Comparison of ENCODE assay signal across 9 mouse cellular contexts in genomic region chr9:89461190-89461589, GRCm38 (mm10).
DNase-seq lines count a peak whose midpoint lies in the region; ATAC-seq and TF ChIP-seq lines count a peak whose summit lies in the region.
"Had no signal": no experiment of that assay in that cellular context is flagged by ENCODE, and none has a peak within 500 bp of the region (broad histone marks: within the 10 kb centered on the region; RNA-seq: fewer than 3 reads in every experiment).

No protein-coding gene starts in this region.

- H3K27me3 ChIP-seq in forebrain, embryonic 10.5 days (ENCODE audit: poor library complexity, severe bottlenecking): no peaks in the 10 kb centered on the region
- no peaks in the 10 kb centered on the region for H3K27me3 ChIP-seq in forebrain, embryonic 16.5 days (replicated peaks; ENCODE audit: control insufficient read depth, insufficient read depth, low read length)
- H3K27me3 ChIP-seq in midbrain, embryonic 10.5 days (ENCODE audit: low read depth, poor library complexity, severe bottlenecking): no peaks in the 10 kb centered on the region
- no peaks in the 10 kb centered on the region for H3K27me3 ChIP-seq in midbrain, embryonic 15.5 days (replicated peaks)
- no peaks in the 10 kb centered on the region for H3K27me3 ChIP-seq in limb, embryonic 11.5 days (ENCODE audit: control insufficient read depth, insufficient read depth, low read length)
- no peaks in the 10 kb centered on the region for H3K27me3 ChIP-seq in stomach, postnatal 0 days (ENCODE audit: control insufficient read depth, insufficient read depth, low read length)
- H3K27me3 ChIP-seq: megakaryocyte, embryonic 14.5 days had no signal

- WGBS in forebrain, embryonic 10.5 days: 45% methylated on average over 5 of the region's 5 CpGs
- WGBS in forebrain, embryonic 16.5 days: 44% methylated on average over 5 of the region's 5 CpGs
- 43% methylated on average over 5 of the region's 5 CpGs for WGBS in midbrain, embryonic 10.5 days
- WGBS in midbrain, embryonic 15.5 days: 45% methylated on average over 5 of the region's 5 CpGs
- 39% methylated on average over 5 of the region's 5 CpGs for WGBS in limb, embryonic 11.5 days
- 18% methylated on average over 5 of the region's 5 CpGs for WGBS in stomach, postnatal 0 days

- TF ChIP-seq CTCF in stomach, postnatal 0 days (IDR thresholded peaks at IDR 0.05; ENCODE audit: low read depth): peak; percentile 73

- H3K4me3 ChIP-seq in forebrain, embryonic 10.5 days: no peak overlapping the region
- H3K4me3 ChIP-seq in forebrain, embryonic 16.5 days (replicated peaks; ENCODE audit: low read length): no peak overlapping the region
- no peak overlapping the region for H3K4me3 ChIP-seq in midbrain, embryonic 10.5 days
- no peak overlapping the region for H3K4me3 ChIP-seq in midbrain, embryonic 15.5 days
- H3K4me3 ChIP-seq in limb, embryonic 11.5 days (ENCODE audit: low read depth, low read length): no peak overlapping the region
- no peak overlapping the region for H3K4me3 ChIP-seq in stomach, postnatal 0 days (ENCODE audit: low read depth, low read length)
- H3K4me3 ChIP-seq: megakaryocyte, embryonic 14.5 days had no signal

- H3K4me2 ChIP-seq in forebrain, embryonic 16.5 days (ENCODE audit: low read length): no peak overlapping the region
- no peak overlapping the region for H3K4me2 ChIP-seq in midbrain, embryonic 15.5 days
- H3K4me2 ChIP-seq in limb, embryonic 11.5 days (ENCODE audit: low read depth, severe bottlenecking): no peak overlapping the region
- H3K4me2 ChIP-seq in stomach, postnatal 0 days (replicated peaks; ENCODE audit: low read depth): no peak overlapping the region

- no peaks in the 10 kb centered on the region for H3K4me1 ChIP-seq in forebrain, embryonic 10.5 days
- H3K4me1 ChIP-seq in forebrain, embryonic 16.5 days (replicated peaks; ENCODE audit: control insufficient read depth, insufficient read depth, low read length): no peaks in the 10 kb centered on the region
- H3K4me1 ChIP-seq in midbrain, embryonic 10.5 days: no peaks in the 10 kb centered on the region
- no peaks in the 10 kb centered on the region for H3K4me1 ChIP-seq in midbrain, embryonic 15.5 days
- no peaks in the 10 kb centered on the region for H3K4me1 ChIP-seq in limb, embryonic 11.5 days (ENCODE audit: control insufficient read depth, insufficient read depth, low read length)
- no peaks in the 10 kb centered on the region for H3K4me1 ChIP-seq in stomach, postnatal 0 days (replicated peaks; ENCODE audit: control insufficient read depth, insufficient read depth)
- H3K4me1 ChIP-seq: megakaryocyte, embryonic 14.5 days had no signal

- no peak overlapping the region for H3K9ac ChIP-seq in forebrain, embryonic 16.5 days (replicated peaks; ENCODE audit: low read depth, low read length)
- no peak overlapping the region for H3K9ac ChIP-seq in midbrain, embryonic 15.5 days
- no peak overlapping the region for H3K9ac ChIP-seq in limb, embryonic 11.5 days (ENCODE audit: low read length)
- H3K9ac ChIP-seq in stomach, postnatal 0 days (ENCODE audit: low read length): no peak overlapping the region

- H3K27ac ChIP-seq in forebrain, embryonic 10.5 days: no peak overlapping the region
- no peak overlapping the region for H3K27ac ChIP-seq in forebrain, embryonic 16.5 days (ENCODE audit: low read length)
- H3K27ac ChIP-seq in midbrain, embryonic 10.5 days (replicated peaks): no peak overlapping the region
- H3K27ac ChIP-seq in midbrain, embryonic 15.5 days: no peak overlapping the region
- no peak overlapping the region for H3K27ac ChIP-seq in limb, embryonic 11.5 days (replicated peaks; ENCODE audit: low read depth, low read length)
- H3K27ac ChIP-seq in stomach, postnatal 0 days (replicated peaks): no peak overlapping the region

- ATAC-seq in forebrain, embryonic 16.5 days: no peak
- no peak for ATAC-seq in midbrain, embryonic 15.5 days (replicated peaks)
- ATAC-seq in limb, embryonic 11.5 days (ENCODE audit: insufficient number of reproducible peaks, low FRiP score, low TSS enrichment, low read depth): no peak
- no peak for ATAC-seq in stomach, postnatal 0 days (ENCODE audit: low FRiP score, low TSS enrichment)

- no peaks in the 10 kb centered on the region for H3K36me3 ChIP-seq in forebrain, embryonic 10.5 days (replicated peaks)
- H3K36me3 ChIP-seq in forebrain, embryonic 16.5 days (ENCODE audit: control insufficient read depth, insufficient read depth): no peaks in the 10 kb centered on the region
- no peaks in the 10 kb centered on the region for H3K36me3 ChIP-seq in midbrain, embryonic 10.5 days
- no peaks in the 10 kb centered on the region for H3K36me3 ChIP-seq in midbrain, embryonic 15.5 days (replicated peaks)
- H3K36me3 ChIP-seq in limb, embryonic 11.5 days (ENCODE audit: control insufficient read depth, insufficient read depth, low read length): no peaks in the 10 kb centered on the region
- no peaks in the 10 kb centered on the region for H3K36me3 ChIP-seq in stomach, postnatal 0 days (ENCODE audit: control insufficient read depth, insufficient read depth, low read length)

- DNase-seq in forebrain, embryonic 10.5 days (ENCODE audit: extremely low spot score, low spot score): peak; percentile 23
- peak; percentile 40 for DNase-seq in midbrain, embryonic 10.5 days (ENCODE audit: low spot score)
- peak; percentile 44 to 68 for DNase-seq in cerebellum, adult 18-20 months
- peak; percentile 30 for DNase-seq in heart, postnatal 4 days
- DNase-seq in limb, embryonic 11.5 days (ENCODE audit: low spot score): peak; percentile 71
- peak; percentile 25 for DNase-seq in stomach, postnatal 0 days (ENCODE audit: low spot score)

- no peaks in the 10 kb centered on the region for H3K9me3 ChIP-seq in forebrain, embryonic 10.5 days
- H3K9me3 ChIP-seq in forebrain, embryonic 16.5 days (ENCODE audit: control insufficient read depth, low read length): no peaks in the 10 kb centered on the region
- no peaks in the 10 kb centered on the region for H3K9me3 ChIP-seq in midbrain, embryonic 10.5 days (replicated peaks)
- H3K9me3 ChIP-seq in midbrain, embryonic 15.5 days: no peaks in the 10 kb centered on the region
- no peaks in the 10 kb centered on the region for H3K9me3 ChIP-seq in limb, embryonic 11.5 days (ENCODE audit: control insufficient read depth, low read length)
- no peaks in the 10 kb centered on the region for H3K9me3 ChIP-seq in stomach, postnatal 0 days (ENCODE audit: control insufficient read depth, low read length)
- H3K9me3 ChIP-seq: megakaryocyte, embryonic 14.5 days had no signal

- no peak for TF ChIP-seq EP300 in stomach, postnatal 0 days (optimal IDR thresholded peaks at IDR 0.05)
